Mouse (Mus musculus) erythroblast, embryonic 14.5 days (primary cell): ENCODE data around the gene Armcx1. TPM values are rescaled to one million over a fixed set of nuclear protein-coding genes. Genes with fewer than 3 reads are reported as not detected.
A peak's percentile ranks its signal among the peaks of the same experiment; 100 is the strongest.
"Not testable (repeated sequence)": the region's sequence is repeated elsewhere in the genome, so short reads cannot be mapped to it uniquely, and the experiment has no call there.

Experiments
- H3K27me3 ChIP-seq: 2 replicates; pipeline ENCODE4 v1.6.1; 2012; ENCODE audit warnings: inconsistent platforms; ENCODE audit not compliant: control insufficient read depth
- H3K36me3 ChIP-seq: 2 replicates; pipeline ENCODE4 v1.6.1; 2012; ENCODE audit warnings: mild to moderate bottlenecking, inconsistent platforms; ENCODE audit not compliant: control insufficient read depth
- H3K4me1 ChIP-seq: 2 replicates; pipeline ENCODE4 v1.6.1; 2012; ENCODE audit warnings: inconsistent platforms; ENCODE audit not compliant: control insufficient read depth
- H3K4me3 ChIP-seq: replicated peaks from 2 replicates; pipeline ENCODE3; 2012; ENCODE audit warnings: moderate library complexity, mild to moderate bottlenecking, inconsistent platforms
- H3K9me3 ChIP-seq: 2 replicates; pipeline ENCODE4 v1.6.1; 2012; ENCODE audit warnings: low read length, inconsistent platforms, mixed read lengths; ENCODE audit not compliant: control insufficient read depth
- GATA1 ChIP-seq: IDR thresholded peaks from 2 replicates; pipeline ENCODE4 v1.6.1; 2012; ENCODE audit warnings: low read length, inconsistent platforms, mixed read lengths
- TAL1 ChIP-seq: IDR thresholded peaks from 3 replicates; pipeline ENCODE4 v1.6.1; 2012; ENCODE audit warnings: low read length, inconsistent platforms, mixed read lengths
- polyA plus RNA-seq: library from polyadenylated mRNA; stranded (reverse); fragments of >175 nt; gene quantifications from 2 replicates; pipeline ENCODE4 v1.2.3, GENCODE M21; 2012

The Armcx1 gene
- polyA plus RNA-seq, 1 experiment = not detected

GRCm38 (mm10) chrX:134716863-134717262 is 900 bp upstream of the Armcx1 start:
- no peaks in the 10 kb centered on the region for H3K9me3 ChIP-seq
- no peaks in the 10 kb centered on the region for H3K36me3 ChIP-seq

GRCm38 (mm10) chrX:134718524-134718923 is 761 bp downstream of the Armcx1 start:
- Histone ChIP-seq H3K4me1 (peaks cover 13% of the 10 kb centered on the region), H3K4me3 (peak overlapping the region; percentile 62), H3K27me3 (peaks cover 7% of the 10 kb centered on the region), H3K9me3 (no peaks in the 10 kb centered on the region), H3K36me3 (no peaks in the 10 kb centered on the region)
- TF ChIP-seq GATA1 (no peak), TAL1 (no peak)

More at GRCm38 (mm10) chrX:134716863-134717262, 900 bp upstream of the Armcx1 start:
- H3K4me1 ChIP-seq = peaks cover 13% of the 10 kb centered on the region
- H3K4me3 ChIP-seq = no peak overlapping the region
- TF ChIP-seq TAL1 = no peak
- TF ChIP-seq GATA1 = no peak
- peaks cover 7% of the 10 kb centered on the region for H3K27me3 ChIP-seq

GRCm38 (mm10) chrX:134723762-134724161 is 6.0 kb downstream of the Armcx1 start:
- not testable (repeated sequence) for H3K9me3 ChIP-seq, H3K36me3 ChIP-seq, H3K27me3 ChIP-seq, H3K4me1 ChIP-seq, H3K4me3 ChIP-seq

- H3K27me3 ChIP-seq = peaks cover 3% of the 10 kb centered on the region; the same call in 1 of the 2 replicates
- no peak overlapping the region for H3K4me3 ChIP-seq
- no peaks in the 10 kb centered on the region for H3K4me1 ChIP-seq
- H3K9me3 ChIP-seq = no peaks in the 10 kb centered on the region
- no peak for TF ChIP-seq TAL1
- TF ChIP-seq GATA1 = no peak
- H3K36me3 ChIP-seq = no peaks in the 10 kb centered on the region
Measured at GRCm38 (mm10) chrX:134729778-134730177, 12.0 kb downstream of the Armcx1 start.

- H3K4me1 ChIP-seq = peaks cover 7% of the 10 kb centered on the region
- TF ChIP-seq TAL1 (no peak), GATA1 (no peak)
- H3K9me3 ChIP-seq = no peaks in the 10 kb centered on the region
- H3K27me3 ChIP-seq = no peaks in the 10 kb centered on the region; the same call in 1 of the 2 replicates
- H3K36me3 ChIP-seq = no peaks in the 10 kb centered on the region
- no peak overlapping the region for H3K4me3 ChIP-seq
Measured at GRCm38 (mm10) chrX:134737796-134738195, 20.0 kb downstream of the Armcx1 start.

- TF ChIP-seq GATA1 = no peak
- TF ChIP-seq TAL1 = no peak
- H3K4me1 ChIP-seq = peaks cover 7% of the 10 kb centered on the region
- H3K27me3 ChIP-seq = no peaks in the 10 kb centered on the region; the same call in 1 of the 2 replicates
- no peak overlapping the region for H3K4me3 ChIP-seq
- H3K9me3 ChIP-seq = no peaks in the 10 kb centered on the region
- no peaks in the 10 kb centered on the region for H3K36me3 ChIP-seq
Measured at GRCm38 (mm10) chrX:134739160-134739559, 21.4 kb downstream of the Armcx1 start.

- TF ChIP-seq TAL1 (no peak), GATA1 (no peak)
- Histone ChIP-seq H3K27me3 (no peaks in the 10 kb centered on the region; the same call in 1 of the 2 replicates), H3K4me3 (no peak overlapping the region), H3K36me3 (no peaks in the 10 kb centered on the region), H3K9me3 (no peaks in the 10 kb centered on the region), H3K4me1 (peaks cover 7% of the 10 kb centered on the region)
Measured at GRCm38 (mm10) chrX:134741862-134742261, 24.1 kb downstream of the Armcx1 start.

GRCm38 (mm10) chrX:134746459-134746858 is 28.7 kb downstream of the Armcx1 start:
- peaks cover 18% of the 10 kb centered on the region for H3K4me1 ChIP-seq
- H3K36me3 ChIP-seq = no peaks in the 10 kb centered on the region
- TF ChIP-seq GATA1 (no peak), TAL1 (no peak)
- H3K9me3 ChIP-seq = no peaks in the 10 kb centered on the region
- no peaks in the 10 kb centered on the region; the same call in 1 of the 2 replicates for H3K27me3 ChIP-seq
- H3K4me3 ChIP-seq = no peak overlapping the region

GRCm38 (mm10) chrX:134750764-134751592 is 33.2 kb downstream of the Armcx1 start, which contains the start of gene Armcx6:
Gene Armcx6, minus strand, starts transcription at chrX:134751417.
- Histone ChIP-seq H3K9me3 (no peaks in the 10 kb centered on the region), H3K4me1 (peaks cover 18% of the 10 kb centered on the region), H3K4me3 (peak within 1 kb of the TSS; percentile 68), H3K36me3 (no peaks in the 10 kb centered on the region), H3K27me3 (no peaks in the 10 kb centered on the region; the same call in 1 of the 2 replicates)
- TF ChIP-seq GATA1 (no peak), TAL1 (no peak)
